Mouse (Mus musculus): ENCODE results near the gene Tmem106b. TPM values are rescaled to one million over a fixed set of nuclear protein-coding genes. Genes with fewer than 3 reads are reported as not detected.

Gene Tmem106b
- 71.4 TPM for polyA plus RNA-seq (2014; fragmentation: Illumina TruSeq; extraction: RNeasy Lipid Tissue Mini Kit (QIAGEN cat#74804); ENCODE audit: low read depth, low replicate concordance)

GRCm38 (mm10) chr6:13069302-13070146, at the start of gene Tmem106b:
Gene Tmem106b (plus strand): TSS chr6:13069759.

Other genes starting within 250 kb of the Tmem106b start
- gene Vwde, start 155.2 kb downstream of the Tmem106b start, polyA plus RNA-seq (2014; fragmentation: Illumina TruSeq; extraction: RNeasy Lipid Tissue Mini Kit (QIAGEN cat#74804); ENCODE audit: low read depth, low replicate concordance) = not detected